Mouse (Mus musculus) kidney, embryonic 14.5 days (tissue): ENCODE results near the gene Man2a1. TPM values are rescaled to one million over a fixed set of nuclear protein-coding genes. Genes with fewer than 3 reads are reported as not detected.

Experiments used
- ATAC-seq: fragments of 200-750 bp; cut with Nextera tagmentation; 2 replicates; pipeline ENCODE4 v1.8.0; 2017; ENCODE audit warnings: moderate number of reproducible peaks, mild to moderate bottlenecking, moderate TSS enrichment, moderate library complexity; ENCODE audit not compliant: low FRiP score, low TSS enrichment
- H3K27ac ChIP-seq: fragments of 300-500 bp; sonication (generic); 2 replicates; pipeline ENCODE4 v1.5.1; 2014; ENCODE audit warnings: low read depth, mild to moderate bottlenecking, low read length, moderate library complexity, mixed read lengths
- H3K27me3 ChIP-seq: fragments of 300-500 bp; sonication (generic); 2 replicates; pipeline ENCODE4 v1.6.1; 2014; ENCODE audit warnings: mild to moderate bottlenecking, low read length; ENCODE audit not compliant: control insufficient read depth, insufficient read depth
- H3K36me3 ChIP-seq: fragments of 300-500 bp; sonication (generic); 2 replicates; pipeline ENCODE4 v1.6.1; 2014; ENCODE audit warnings: low read length, mixed read lengths; ENCODE audit not compliant: control insufficient read depth, insufficient read depth
- H3K4me1 ChIP-seq: fragments of 300-500 bp; sonication (generic); 2 replicates; pipeline ENCODE4 v1.6.1; 2014; ENCODE audit warnings: low read length, mixed read lengths; ENCODE audit not compliant: control insufficient read depth, insufficient read depth
- H3K4me2 ChIP-seq: fragments of 300-500 bp; sonication (generic); replicated peaks from 2 replicates; pipeline ENCODE4 v1.6.1; 2014; ENCODE audit warnings: low read depth, mild to moderate bottlenecking, low read length
- H3K4me3 ChIP-seq: fragments of 300-500 bp; sonication (generic); 2 replicates; pipeline ENCODE4 v1.5.1; 2014; ENCODE audit warnings: mild to moderate bottlenecking, low read length
- H3K9ac ChIP-seq: fragments of 300-500 bp; sonication (generic); 2 replicates; pipeline ENCODE4 v1.6.1; 2014; ENCODE audit warnings: low read depth, mild to moderate bottlenecking, low read length, moderate library complexity
- H3K9me3 ChIP-seq: fragments of 300-500 bp; sonication (generic); 2 replicates; pipeline ENCODE4 v1.6.1; 2016; ENCODE audit warnings: low read length; ENCODE audit not compliant: control insufficient read depth
- WGBS: fragments of 180-500 bp; shearing (Covaris S2); extraction: QIAGEN DNeasy Blood & Tissue Kit; methylation state at CpG from one replicate; pipeline ENCODE4 v1.1.7; 2014; 5-methylcytosine and 5-hydroxymethylcytosine counted together
- polyA plus RNA-seq: library from polyadenylated mRNA; unstranded; fragments of >200 nt; fragmentation: Nextera tagmentation; extraction: Ambion mirVana; gene quantifications from 2 replicates; pipeline ENCODE4 v1.2.1, GENCODE M21; 2014

Man2a1 gene
- polyA plus RNA-seq, 1 experiment from 2014 or later = 12.5 TPM

GRCm38 (mm10) chr17:64685216-64685903, 84.8 kb downstream of the Man2a1 start:
- no peak overlapping the region for H3K27ac ChIP-seq
- H3K9me3 ChIP-seq = peaks cover 5% of the 10 kb centered on the region; the same call in 1 of the 2 replicates
- no peaks in the 10 kb centered on the region for H3K27me3 ChIP-seq
- no peaks in the 10 kb centered on the region for H3K4me1 ChIP-seq
- 65% methylated on average over 6 of the region's 6 CpGs for WGBS
- peaks cover 5% of the 10 kb centered on the region for H3K36me3 ChIP-seq
- ATAC-seq = no peak
- H3K4me3 ChIP-seq = no peak overlapping the region
- no peak overlapping the region for H3K4me2 ChIP-seq
- no peak overlapping the region for H3K9ac ChIP-seq

GRCm38 (mm10) chr17:64689614-64690013, 89.1 kb downstream of the Man2a1 start:
- H3K4me1 ChIP-seq = no peaks in the 10 kb centered on the region
- no peak for ATAC-seq
- no peak overlapping the region for H3K27ac ChIP-seq
- H3K27me3 ChIP-seq = no peaks in the 10 kb centered on the region
- peaks cover 11% of the 10 kb centered on the region for H3K9me3 ChIP-seq
- H3K4me2 ChIP-seq = no peak overlapping the region
- WGBS = 92% methylated on average over 3 of the region's 3 CpGs
- no peak overlapping the region for H3K4me3 ChIP-seq
- peaks cover 3% of the 10 kb centered on the region for H3K36me3 ChIP-seq
- H3K9ac ChIP-seq = no peak overlapping the region

DNA sequence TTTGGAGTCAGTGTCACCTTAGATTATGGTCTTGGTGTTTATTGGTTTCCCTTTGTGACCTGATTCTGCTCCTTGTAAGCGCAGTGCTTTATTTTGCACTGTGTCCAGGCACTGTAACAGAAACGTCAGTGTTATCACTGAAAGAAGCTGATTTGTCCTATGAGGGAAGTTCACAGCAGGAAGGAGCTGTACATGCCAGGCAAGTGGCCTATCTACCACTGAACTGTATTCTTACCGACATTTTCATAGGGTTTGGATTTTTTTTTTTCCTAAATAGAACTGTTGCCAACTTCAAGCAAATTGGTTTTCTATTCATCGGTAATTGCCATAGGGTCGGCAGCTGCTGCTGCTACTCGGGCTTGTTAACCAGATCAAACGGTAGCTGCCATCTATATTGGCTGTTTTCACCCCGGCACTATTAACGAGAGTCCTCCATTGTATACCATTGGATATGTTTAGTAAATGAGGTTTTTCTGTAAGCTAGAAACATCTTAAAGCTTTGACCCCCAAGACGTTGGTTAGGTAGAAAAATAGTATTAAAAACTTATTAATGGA, 96.8 kb downstream of the Man2a1 start:
- H3K36me3 ChIP-seq = 0 out of 2 replicates have a peak, but pooled peaks cover 3% of the 10 kb centered on the region
- H3K4me3 ChIP-seq = no peak overlapping the region
- no peak overlapping the region for H3K9ac ChIP-seq
- 93% methylated on average over 10 of the region's 10 CpGs for WGBS
- H3K4me1 ChIP-seq = no peaks in the 10 kb centered on the region
- H3K4me2 ChIP-seq = no peak overlapping the region
- no peaks in the 10 kb centered on the region for H3K27me3 ChIP-seq
- no peak for ATAC-seq
- H3K27ac ChIP-seq = no peak overlapping the region
- no peaks in the 10 kb centered on the region for H3K9me3 ChIP-seq

DNA sequence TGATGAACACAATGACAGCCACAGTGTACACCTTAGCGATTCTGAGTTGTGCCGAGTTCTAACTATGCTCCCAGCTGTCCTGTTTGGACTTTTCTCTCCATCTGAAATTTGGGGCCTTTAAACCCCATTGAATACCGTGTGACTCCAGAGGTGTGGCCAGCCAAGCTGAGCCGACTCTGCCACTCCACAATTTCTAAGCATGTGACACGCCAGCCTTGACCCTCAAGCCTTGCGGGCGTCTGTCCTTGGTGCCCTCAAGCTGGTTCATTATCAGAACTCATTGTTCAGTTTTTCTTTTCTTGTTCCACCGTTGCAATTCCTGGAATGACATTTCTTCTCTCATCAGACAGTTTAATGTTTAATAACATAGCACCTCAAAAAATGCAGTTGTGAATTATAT, 98.0 kb downstream of the Man2a1 start:
- Histone ChIP-seq H3K4me3 (no peak overlapping the region), H3K36me3 (0 out of 2 replicates have a peak, but pooled peaks cover 3% of the 10 kb centered on the region), H3K27ac (no peak overlapping the region), H3K9ac (no peak overlapping the region), H3K4me2 (no peak overlapping the region), H3K4me1 (no peaks in the 10 kb centered on the region), H3K27me3 (no peaks in the 10 kb centered on the region), H3K9me3 (no peaks in the 10 kb centered on the region)
- 93% methylated on average over 8 of the region's 8 CpGs for WGBS
- no peak for ATAC-seq

GRCm38 (mm10) chr17:64703649-64704230, 103.2 kb downstream of the Man2a1 start:
- ATAC-seq = no peak
- Histone ChIP-seq H3K9ac (no peak overlapping the region), H3K9me3 (no peaks in the 10 kb centered on the region), H3K27ac (no peak overlapping the region), H3K4me2 (no peak overlapping the region), H3K27me3 (no peaks in the 10 kb centered on the region), H3K4me3 (no peak overlapping the region), H3K36me3 (no peaks in the 10 kb centered on the region; the same call in 1 of the 2 replicates), H3K4me1 (no peaks in the 10 kb centered on the region)
- 88% methylated on average over 4 of the region's 4 CpGs for WGBS

GRCm38 (mm10) chr17:64707529-64707928, 107.0 kb downstream of the Man2a1 start:
- no peak for ATAC-seq
- Histone ChIP-seq H3K36me3 (peaks cover 4% of the 10 kb centered on the region; the same call in 1 of the 2 replicates), H3K9ac (no peak overlapping the region), H3K27ac (no peak overlapping the region), H3K27me3 (no peaks in the 10 kb centered on the region), H3K4me1 (no peaks in the 10 kb centered on the region), H3K4me3 (no peak overlapping the region), H3K4me2 (no peak overlapping the region), H3K9me3 (no peaks in the 10 kb centered on the region)
- WGBS = 88% methylated on average over 6 of the region's 6 CpGs

DNA sequence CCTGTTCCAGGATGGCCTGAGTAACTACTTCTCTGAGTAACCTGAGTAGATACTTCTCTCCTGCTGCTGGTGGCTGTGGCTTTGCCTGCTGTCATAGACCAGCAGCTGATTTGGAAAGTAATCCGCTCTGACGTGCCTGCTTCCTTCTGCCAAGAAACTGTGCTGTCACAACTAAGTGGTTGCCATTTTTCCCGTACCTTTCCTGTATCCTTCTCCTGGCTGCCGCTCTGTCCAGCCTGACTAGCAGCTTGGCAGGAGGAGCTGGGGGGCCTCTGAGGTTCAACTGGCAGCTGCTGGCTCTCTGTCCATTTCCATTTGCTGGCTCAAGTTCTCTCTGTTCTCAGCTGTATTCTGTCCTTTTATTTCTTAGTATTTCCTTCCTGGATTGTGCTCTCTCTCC, 115.8 kb downstream of the Man2a1 start:
- ATAC-seq = no peak
- Histone ChIP-seq H3K36me3 (peaks cover 26% of the 10 kb centered on the region), H3K4me1 (no peaks in the 10 kb centered on the region), H3K9ac (no peak overlapping the region), H3K4me3 (no peak overlapping the region), H3K4me2 (no peak overlapping the region), H3K27ac (no peak overlapping the region), H3K9me3 (no peaks in the 10 kb centered on the region), H3K27me3 (no peaks in the 10 kb centered on the region)
- 86% methylated on average over 4 of the region's 4 CpGs for WGBS

GRCm38 (mm10) chr17:64719760-64720159, 119.2 kb downstream of the Man2a1 start:
- H3K9me3 ChIP-seq = no peaks in the 10 kb centered on the region
- ATAC-seq = no peak
- H3K4me3 ChIP-seq = no peak overlapping the region
- H3K4me2 ChIP-seq = no peak overlapping the region
- H3K36me3 ChIP-seq = peaks cover 13% of the 10 kb centered on the region; the same call in 1 of the 2 replicates
- no peak overlapping the region for H3K27ac ChIP-seq
- 25% methylated on average over 5 of the region's 5 CpGs for WGBS
- no peak overlapping the region for H3K9ac ChIP-seq
- H3K4me1 ChIP-seq = no peaks in the 10 kb centered on the region
- no peaks in the 10 kb centered on the region for H3K27me3 ChIP-seq

GRCm38 (mm10) chr17:64721112-64721511, 120.6 kb downstream of the Man2a1 start:
- no peak for ATAC-seq
- H3K9me3 ChIP-seq = no peaks in the 10 kb centered on the region
- WGBS = 64% methylated on average over 5 of the region's 5 CpGs

More at GRCm38 (mm10) chr17:64721112-64721511, 120.6 kb downstream of the Man2a1 start:
- Histone ChIP-seq H3K9ac (no peak overlapping the region), H3K4me2 (no peak overlapping the region), H3K27ac (no peak overlapping the region), H3K4me1 (no peaks in the 10 kb centered on the region), H3K36me3 (peaks cover 5% of the 10 kb centered on the region; the same call in 1 of the 2 replicates), H3K4me3 (no peak overlapping the region), H3K27me3 (no peaks in the 10 kb centered on the region)
